8 mouse cellular contexts compared by ENCODE assay signal in genomic region chr17:88439536-88440050, GRCm38 (mm10). TPM values are rescaled to one million over a fixed set of nuclear protein-coding genes. Genes with fewer than 3 reads are reported as not detected.
DNase-seq lines count a peak whose midpoint lies in the region; ATAC-seq and TF ChIP-seq lines count a peak whose summit lies in the region.

No protein-coding gene starts in this region.

- WGBS in kidney, adult 2 months = 73% methylated on average over 12 of the region's 12 CpGs
- whole genome bisulfite sequencing in forebrain, postnatal 0 days = 81% methylated on average over 12 of the region's 12 CpGs

- H3K9ac ChIP-seq in forebrain, postnatal 0 days = no peak overlapping the region

- TF ChIP-seq POLR2A in kidney, adult 2 months (IDR thresholded peaks at IDR 0.05; ENCODE audit: low read depth, low read length) = no peak

- H3K27ac ChIP-seq in kidney, adult 2 months (ENCODE audit: insufficient read depth, low read depth, low read length) = no peak overlapping the region
- no peak overlapping the region for H3K27ac ChIP-seq in forebrain, postnatal 0 days (ENCODE audit: low read depth, low read length)

- TF ChIP-seq CTCF in kidney, adult 2 months (conservative IDR thresholded peaks at IDR 0.05; ENCODE audit: insufficient read depth, insufficient read length, low read depth, low read length) = no peak
- no peak for TF ChIP-seq CTCF in forebrain, postnatal 0 days (IDR thresholded peaks at IDR 0.05; ENCODE audit: low read depth)

- H3K4me3 ChIP-seq in kidney, adult 2 months (ENCODE audit: insufficient read depth, low read depth, low read length) = no peak overlapping the region
- H3K4me3 ChIP-seq in forebrain, postnatal 0 days (ENCODE audit: low read depth, low read length) = peak overlapping the region; percentile 91

- H3K27me3 ChIP-seq in kidney, adult 2 months (replicated peaks; ENCODE audit: control insufficient read depth, insufficient read depth, low read length) = no peaks in the 10 kb centered on the region
- H3K27me3 ChIP-seq in forebrain, postnatal 0 days (ENCODE audit: insufficient read depth, low read length) = no peaks in the 10 kb centered on the region
- no peaks in the 10 kb centered on the region for H3K27me3 ChIP-seq in splenic B cell, adult 2 months (ENCODE audit: control insufficient read depth, insufficient read depth, low read length, poor library complexity, severe bottlenecking)

- H3K36me3 ChIP-seq in kidney, adult 2 months (ENCODE audit: control insufficient read depth, insufficient read depth, low read length) = no peaks in the 10 kb centered on the region
- H3K36me3 ChIP-seq in forebrain, postnatal 0 days (ENCODE audit: insufficient read depth) = no peaks in the 10 kb centered on the region
- H3K36me3 ChIP-seq in splenic B cell, adult 2 months (ENCODE audit: control insufficient read depth, insufficient read depth, low read length, poor library complexity, severe bottlenecking) = no peaks in the 10 kb centered on the region

- peak overlapping the region; percentile 80 for H3K4me2 ChIP-seq in forebrain, postnatal 0 days (ENCODE audit: low read depth)

- H3K4me1 ChIP-seq in kidney, adult 2 months (ENCODE audit: control insufficient read depth, insufficient read depth, low read length) = peaks cover 7% of the 10 kb centered on the region; the same call in 1 of the 2 replicates
- H3K4me1 ChIP-seq in forebrain, postnatal 0 days (ENCODE audit: insufficient read depth) = 0 out of 2 replicates have a peak, but pooled peaks cover 3% of the 10 kb centered on the region

- ATAC-seq in forebrain, postnatal 0 days = no peak

- peak; percentile 11 for DNase-seq in kidney, adult 2 months
- DNase-seq in kidney, postnatal 4 days = no peak
- DNase-seq in adrenal gland, adult 8-10 months = peak; percentile 24
- no peak for DNase-seq in forebrain, postnatal 0 days
- DNase-seq in kidney, postnatal 36 days = peak; percentile 12 to 17
- DNase-seq in splenic B cell, adult 2 months (ENCODE audit: low read depth, low spot score) = peak; percentile 8
- DNase-seq in gastrocnemius, adult 8-10 months (ENCODE audit: low spot score in 2 of 2) = no peak
- no peak for DNase-seq in spleen, adult 12 weeks (ENCODE audit: low spot score)

- H3K9me3 ChIP-seq in forebrain, postnatal 0 days (ENCODE audit: low read length) = no peaks in the 10 kb centered on the region

RNA-seq across cellular contexts. Expression of gene Foxn2, which starts 0.9 kb away (rescaled TPM):
- polyA plus RNA-seq in kidney, adult 2 months (2012; rRNA removed) = 2.7 and 2.9 TPM in 2 replicates
- total RNA-seq in adrenal gland, adult 8-10 months (2022) = 10 to 100 TPM; 15.6 to 19.5 (median 17.7) TPM
- total RNA-seq in forebrain, postnatal 0 days (2014; rRNA removed) = 11.2 and 11.5 TPM in 2 replicates
- 4.3 and 5.0 TPM in 2 replicates for polyA plus RNA-seq in forebrain, postnatal 0 days (2015; fragmentation: Nextera tagmentation; extraction: Ambion mirVana)
- total RNA-seq in gastrocnemius, adult 8-10 months (2022) = 10 to 100 TPM; 11.6 to 15.9 (median 14.5) TPM

Comparison
In these comparisons a context has a peak if more than half of its experiments do, and no peak if none do; other contexts are left out.
1. DNase-seq: peak in kidney, adult 2 months (single experiment), adrenal gland, adult 8-10 months (single experiment), kidney, postnatal 36 days (2 of 2) and splenic B cell, adult 2 months (single experiment); none in kidney, postnatal 4 days (0 of 2), forebrain, postnatal 0 days (single experiment), gastrocnemius, adult 8-10 months (0 of 2) and spleen, adult 12 weeks (single experiment).